Mouse (Mus musculus) cortical plate, adult 2 months (tissue): ENCODE data around the gene Olfr45.

Source experiments
- CTCF ChIP-seq: fragments of 200-500 bp; IDR thresholded peaks from 2 replicates; pipeline ENCODE4 v1.5.1; 2011; ENCODE audit warnings: mild to moderate bottlenecking, control low read depth, low read length; ENCODE audit not compliant: insufficient read depth; ENCODE audit errors: extremely low read depth
- POLR2A ChIP-seq: fragments of 200-500 bp; IDR thresholded peaks from 2 replicates; pipeline ENCODE4 v1.6.1; 2011; ENCODE audit warnings: mild to moderate bottlenecking, low read length, control low read depth; ENCODE audit not compliant: insufficient read depth; ENCODE audit errors: extremely low read depth

DNA sequence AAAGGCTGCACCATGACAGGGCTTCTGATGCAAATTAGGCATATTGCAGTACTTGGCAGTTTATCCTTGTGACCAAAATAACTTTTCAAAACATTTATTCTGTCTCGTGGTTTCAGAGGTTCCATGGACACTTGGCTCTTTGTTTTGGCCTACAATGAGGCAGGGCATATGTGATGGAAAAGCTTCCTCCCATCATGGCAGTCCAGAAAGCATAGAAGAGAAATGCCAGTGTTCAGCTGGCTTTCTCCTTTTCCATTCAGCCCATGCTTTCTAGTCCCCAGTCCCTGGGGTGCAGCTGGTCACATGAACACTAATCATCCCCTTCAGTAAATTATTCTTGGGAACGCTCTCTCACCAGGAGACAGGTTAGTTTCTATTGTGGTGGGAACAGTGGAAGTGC is 24.6 kb downstream of the Olfr45 start:
- TF ChIP-seq CTCF (no peak), POLR2A (no peak)
